Mouse (Mus musculus) heart, embryonic 15.5 days (tissue): ENCODE data around the gene Ltbp1. TPM values are rescaled to one million over a fixed set of nuclear protein-coding genes. Genes with fewer than 3 reads are reported as not detected.

ENCODE experiments used
- ATAC-seq: fragments of 200-750 bp; cut with Nextera tagmentation; replicated peaks from 2 replicates; pipeline ENCODE4 v1.8.0; 2017; ENCODE audit warnings: low read depth, moderate TSS enrichment; ENCODE audit not compliant: insufficient number of reproducible peaks, insufficient read depth, low FRiP score
- H3K27ac ChIP-seq: fragments of 300-500 bp; sonication (generic); 2 replicates; pipeline ENCODE4 v1.5.1; 2015; ENCODE audit warnings: mild to moderate bottlenecking, inconsistent platforms
- H3K27me3 ChIP-seq: fragments of 300-500 bp; sonication (generic); 2 replicates; pipeline ENCODE4 v1.6.1; 2015; ENCODE audit warnings: inconsistent platforms
- H3K36me3 ChIP-seq: fragments of 300-500 bp; sonication (generic); 2 replicates; pipeline ENCODE4 v1.6.1; 2015; ENCODE audit warnings: mild to moderate bottlenecking, inconsistent platforms
- H3K4me1 ChIP-seq: fragments of 300-500 bp; sonication (generic); replicated peaks from 2 replicates; pipeline ENCODE4 v1.6.1; 2015; ENCODE audit warnings: inconsistent platforms
- H3K4me2 ChIP-seq: fragments of 300-500 bp; sonication (generic); 2 replicates; pipeline ENCODE4 v1.6.1; 2015; ENCODE audit warnings: inconsistent platforms, mild to moderate bottlenecking, moderate library complexity
- H3K4me3 ChIP-seq: fragments of 300-500 bp; sonication (generic); 2 replicates; pipeline ENCODE4 v1.5.1; 2015; ENCODE audit warnings: mild to moderate bottlenecking, inconsistent platforms
- H3K9ac ChIP-seq: fragments of 300-500 bp; sonication (generic); 2 replicates; pipeline ENCODE4 v1.6.1; 2015; ENCODE audit warnings: mild to moderate bottlenecking, inconsistent platforms
- H3K9me3 ChIP-seq: fragments of 300-500 bp; sonication (generic); replicated peaks from 2 replicates; pipeline ENCODE4 v1.6.1; 2016; ENCODE audit warnings: inconsistent platforms
- WGBS: fragments of 180-500 bp; shearing (Covaris S2); methylation state at CpG from one replicate; pipeline ENCODE4 v1.1.7; 2015; ENCODE audit warnings: mixed read lengths; 5-methylcytosine and 5-hydroxymethylcytosine counted together
- polyA plus RNA-seq: library from polyadenylated mRNA; unstranded; fragments of >200 nt; fragmentation: Nextera tagmentation; extraction: Ambion mirVana; gene quantifications from 2 replicates; pipeline ENCODE4 v1.2.1, GENCODE M21; 2015

The Ltbp1 gene
- polyA plus RNA-seq, 1 experiment from 2014 or later, result 19.6 TPM

GRCm38 (mm10) chr17:75090556-75090955, 85.2 kb downstream of the Ltbp1 start:
- no peak overlapping the region for H3K4me3 ChIP-seq
- no peak overlapping the region for H3K9ac ChIP-seq
- H3K4me2 ChIP-seq, result no peak overlapping the region
- H3K27ac ChIP-seq, result no peak overlapping the region
- no peaks in the 10 kb centered on the region for H3K27me3 ChIP-seq
- H3K4me1 ChIP-seq, result peaks cover 15% of the 10 kb centered on the region
- ATAC-seq, result no peak
- WGBS, result 79% methylated on average over 6 of the region's 6 CpGs
- H3K9me3 ChIP-seq, result no peaks in the 10 kb centered on the region
- H3K36me3 ChIP-seq, result no peaks in the 10 kb centered on the region

GRCm38 (mm10) chr17:75093563-75093962, 88.2 kb downstream of the Ltbp1 start:
- no peak overlapping the region for H3K9ac ChIP-seq
- H3K4me1 ChIP-seq, result peaks cover 4% of the 10 kb centered on the region; the same call in 1 of the 2 replicates
- no peak overlapping the region for H3K4me3 ChIP-seq
- no peaks in the 10 kb centered on the region for H3K36me3 ChIP-seq
- ATAC-seq, result no peak
- no peaks in the 10 kb centered on the region for H3K9me3 ChIP-seq
- H3K4me2 ChIP-seq, result no peak overlapping the region
- WGBS, result 74% methylated on average over 3 of the region's 3 CpGs
- H3K27me3 ChIP-seq, result no peaks in the 10 kb centered on the region
- H3K27ac ChIP-seq, result no peak overlapping the region

DNA sequence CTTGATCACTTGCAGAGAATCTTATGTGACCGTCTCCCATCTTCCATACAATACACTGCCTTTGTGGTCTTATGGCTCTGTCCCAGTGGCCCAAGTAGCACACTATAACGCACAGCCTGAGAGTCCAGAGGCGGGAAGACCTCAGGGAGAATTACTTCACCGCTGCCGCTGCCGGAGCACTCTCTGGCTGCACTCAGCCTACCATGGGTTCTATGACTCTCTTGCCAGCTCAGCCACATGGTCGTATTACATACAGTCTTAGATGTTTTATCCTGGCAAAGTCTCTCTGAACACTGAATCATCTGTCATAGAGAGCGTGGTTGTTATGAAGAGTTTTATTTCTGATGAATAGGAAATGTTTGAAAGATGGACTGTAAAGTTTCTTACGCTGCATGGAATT, 89.2 kb downstream of the Ltbp1 start:
- ATAC-seq, result no peak
- WGBS, result 77% methylated on average over 9 of the region's 9 CpGs
- H3K4me2 ChIP-seq, result no peak overlapping the region

GRCm38 (mm10) chr17:75096727-75097126, 91.4 kb downstream of the Ltbp1 start:
- H3K4me3 ChIP-seq, result no peak overlapping the region
- no peak overlapping the region for H3K9ac ChIP-seq
- no peak overlapping the region for H3K27ac ChIP-seq
- 68% methylated on average over 7 of the region's 7 CpGs for WGBS
- H3K9me3 ChIP-seq, result no peaks in the 10 kb centered on the region
- H3K36me3 ChIP-seq, result no peaks in the 10 kb centered on the region
- H3K4me2 ChIP-seq, result no peak overlapping the region
- no peaks in the 10 kb centered on the region for H3K27me3 ChIP-seq
- ATAC-seq, result no peak
- H3K4me1 ChIP-seq, result no peaks in the 10 kb centered on the region

More for the DNA sequence above, 89.2 kb downstream of the Ltbp1 start:
- Histone ChIP-seq H3K9ac (no peak overlapping the region), H3K4me3 (no peak overlapping the region), H3K4me1 (no peaks in the 10 kb centered on the region), H3K27me3 (no peaks in the 10 kb centered on the region), H3K27ac (no peak overlapping the region), H3K36me3 (no peaks in the 10 kb centered on the region), H3K9me3 (no peaks in the 10 kb centered on the region)

DNA sequence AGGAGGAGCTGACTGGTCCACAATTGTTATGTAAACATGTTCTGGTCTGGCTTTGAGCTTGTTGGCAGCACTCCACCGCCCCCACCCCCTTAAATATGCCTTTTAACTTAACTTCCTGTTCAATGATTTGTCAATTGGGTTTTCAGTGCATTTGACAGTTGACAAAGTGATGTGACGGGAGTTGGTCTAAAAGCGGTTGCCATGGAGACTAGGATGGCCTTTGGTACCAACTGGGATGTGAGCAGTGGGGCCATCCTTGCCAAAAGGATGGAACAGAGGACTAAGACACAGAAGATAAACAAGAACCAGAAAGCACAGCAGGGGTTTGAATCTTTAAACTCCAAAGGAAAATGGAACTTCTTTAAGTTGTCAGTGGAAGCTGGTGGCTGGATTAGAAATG, 92.0 kb downstream of the Ltbp1 start:
- ATAC-seq, result no peak
- WGBS, result 71% methylated on average over 3 of the region's 3 CpGs

DNA sequence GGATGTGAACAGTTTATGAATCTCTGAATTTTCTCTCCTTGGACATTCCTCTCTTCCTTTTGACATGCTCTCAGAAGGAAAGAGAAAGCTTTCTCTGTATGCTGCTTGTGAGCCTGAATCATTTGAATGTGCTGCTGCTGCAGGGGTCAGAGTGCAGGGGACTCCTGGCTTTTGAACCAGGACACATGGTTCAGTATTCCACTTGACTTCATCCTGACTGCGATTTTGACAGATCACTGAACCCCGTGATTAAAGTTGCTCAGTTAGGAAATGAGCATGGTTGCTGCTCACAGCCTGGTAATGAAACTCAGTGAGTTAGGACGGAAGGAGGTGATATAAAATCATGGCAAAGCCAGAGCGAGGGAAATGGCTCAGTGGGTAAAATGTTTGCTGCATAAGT, 95.8 kb downstream of the Ltbp1 start:
- Histone ChIP-seq H3K27me3 (no peaks in the 10 kb centered on the region), H3K9ac (no peak overlapping the region), H3K4me1 (no peaks in the 10 kb centered on the region), H3K36me3 (no peaks in the 10 kb centered on the region), H3K4me3 (no peak overlapping the region), H3K4me2 (no peak overlapping the region), H3K9me3 (no peaks in the 10 kb centered on the region), H3K27ac (no peak overlapping the region)
- no peak for ATAC-seq
- WGBS, result 73% methylated on average over 4 of the region's 4 CpGs

More for the DNA sequence above, 92.0 kb downstream of the Ltbp1 start:
- no peaks in the 10 kb centered on the region for H3K4me1 ChIP-seq
- no peak overlapping the region for H3K4me3 ChIP-seq
- no peaks in the 10 kb centered on the region for H3K27me3 ChIP-seq
- H3K9ac ChIP-seq, result no peak overlapping the region
- no peak overlapping the region for H3K27ac ChIP-seq
- H3K9me3 ChIP-seq, result no peaks in the 10 kb centered on the region
- H3K4me2 ChIP-seq, result no peak overlapping the region
- no peaks in the 10 kb centered on the region for H3K36me3 ChIP-seq

GRCm38 (mm10) chr17:75101994-75102393, 96.6 kb downstream of the Ltbp1 start:
- H3K27ac ChIP-seq, result no peak overlapping the region
- WGBS, result 86% methylated on average over 8 of the region's 8 CpGs
- H3K27me3 ChIP-seq, result no peaks in the 10 kb centered on the region
- no peaks in the 10 kb centered on the region for H3K36me3 ChIP-seq
- no peak for ATAC-seq
- no peaks in the 10 kb centered on the region for H3K4me1 ChIP-seq
- H3K4me2 ChIP-seq, result no peak overlapping the region
- no peak overlapping the region for H3K9ac ChIP-seq
- H3K9me3 ChIP-seq, result no peaks in the 10 kb centered on the region
- no peak overlapping the region for H3K4me3 ChIP-seq

DNA sequence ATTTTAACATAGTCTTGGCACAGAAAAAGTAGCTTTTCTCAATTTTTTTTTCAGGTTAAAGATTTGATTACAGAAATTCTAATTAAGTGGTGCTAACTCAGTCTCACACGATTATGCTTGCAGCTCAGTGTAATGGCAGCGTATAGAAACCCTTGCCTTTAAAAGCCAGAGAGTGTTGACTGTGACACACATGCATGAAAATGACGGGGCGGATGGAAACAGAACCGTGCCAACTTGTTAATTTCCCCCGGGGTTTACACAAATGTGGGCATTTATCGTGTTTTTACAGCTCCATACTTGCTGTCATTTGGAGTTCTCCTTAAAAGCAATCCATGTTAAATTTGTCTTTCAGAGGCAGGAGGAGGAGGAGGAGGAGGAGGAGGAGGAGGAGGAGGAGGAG, 102.0 kb downstream of the Ltbp1 start:
- Histone ChIP-seq H3K27ac (no peak overlapping the region), H3K4me2 (no peak overlapping the region), H3K36me3 (no peaks in the 10 kb centered on the region), H3K9ac (no peak overlapping the region), H3K27me3 (no peaks in the 10 kb centered on the region), H3K9me3 (no peaks in the 10 kb centered on the region), H3K4me1 (peaks cover 4% of the 10 kb centered on the region; the same call in 1 of the 2 replicates), H3K4me3 (no peak overlapping the region)
- WGBS, result 81% methylated on average over 7 of the region's 7 CpGs
- ATAC-seq, result no peak

GRCm38 (mm10) chr17:75107879-75108278, 102.5 kb downstream of the Ltbp1 start:
- no peak for ATAC-seq
- Histone ChIP-seq H3K4me1 (peaks cover 5% of the 10 kb centered on the region; the same call in 1 of the 2 replicates), H3K9ac (no peak overlapping the region), H3K9me3 (no peaks in the 10 kb centered on the region), H3K4me3 (no peak overlapping the region), H3K27me3 (no peaks in the 10 kb centered on the region), H3K27ac (no peak overlapping the region), H3K36me3 (no peaks in the 10 kb centered on the region), H3K4me2 (no peak overlapping the region)
- 90% methylated on average over 5 of the region's 5 CpGs for WGBS

- H3K9ac ChIP-seq, result no peak overlapping the region
- H3K4me1 ChIP-seq, result peaks cover 6% of the 10 kb centered on the region; the same call in 1 of the 2 replicates
- H3K4me2 ChIP-seq, result no peak overlapping the region
- ATAC-seq, result no peak
- no peaks in the 10 kb centered on the region for H3K9me3 ChIP-seq
- 73% methylated on average over 5 of the region's 5 CpGs for WGBS
- H3K27me3 ChIP-seq, result no peaks in the 10 kb centered on the region
- no peaks in the 10 kb centered on the region for H3K36me3 ChIP-seq
- H3K27ac ChIP-seq, result no peak overlapping the region
- no peak overlapping the region for H3K4me3 ChIP-seq
Measured at GRCm38 (mm10) chr17:75109081-75109716, 103.8 kb downstream of the Ltbp1 start.

DNA sequence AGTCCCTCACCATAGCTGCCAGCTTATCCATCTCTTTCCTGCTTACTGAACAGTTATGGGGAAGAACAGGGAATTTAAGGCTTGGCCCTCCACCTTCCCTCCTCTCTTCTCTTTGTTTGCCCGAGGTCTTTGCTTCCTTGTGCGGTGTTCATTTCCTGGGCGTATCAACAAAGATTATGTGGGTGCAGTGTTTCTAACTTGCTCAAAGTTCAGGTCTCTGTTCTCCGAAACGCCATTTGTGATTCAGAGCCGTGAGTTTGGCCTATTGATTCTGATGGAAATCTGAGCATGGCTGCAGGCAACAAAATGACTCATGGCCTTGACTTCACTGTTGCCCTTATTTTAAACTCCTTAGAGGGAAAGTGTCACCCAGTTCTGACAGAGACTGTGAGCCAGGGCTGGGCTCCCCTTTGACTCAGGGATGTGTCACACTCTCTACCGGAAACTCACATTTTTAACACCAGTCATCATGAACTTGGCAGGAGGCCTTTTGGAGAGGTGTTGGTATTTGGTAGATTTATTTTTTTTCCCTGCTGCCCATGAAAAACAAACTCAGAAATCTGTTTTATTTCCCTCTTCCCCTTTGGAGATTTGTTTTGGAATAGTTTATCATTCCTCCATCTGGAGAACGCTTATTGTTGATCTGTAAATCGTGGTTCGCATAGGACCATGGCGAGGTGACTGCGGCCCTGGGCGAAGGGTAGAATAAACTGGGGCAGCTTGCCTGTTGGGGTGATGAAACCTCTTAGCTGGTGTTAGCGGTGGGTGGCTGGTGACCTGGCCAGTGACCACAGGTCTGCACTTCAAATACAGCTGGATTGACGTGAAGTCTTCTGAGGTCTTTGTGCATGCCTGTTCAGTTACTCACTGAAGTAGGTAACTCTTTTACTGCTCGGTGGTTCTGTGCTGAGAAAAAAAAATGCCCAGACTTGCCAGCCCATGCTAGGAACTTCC, 105.2 kb downstream of the Ltbp1 start:
- WGBS, result 82% methylated on average over 16 of the region's 16 CpGs
- Histone ChIP-seq H3K9ac (no peak overlapping the region), H3K27ac (no peak overlapping the region), H3K4me2 (no peak overlapping the region), H3K4me3 (no peak overlapping the region), H3K27me3 (no peaks in the 10 kb centered on the region), H3K36me3 (no peaks in the 10 kb centered on the region), H3K4me1 (peaks cover 6% of the 10 kb centered on the region; the same call in 1 of the 2 replicates), H3K9me3 (no peaks in the 10 kb centered on the region)
- no peak for ATAC-seq
